Mouse (Mus musculus) erythroblast, embryonic 14.5 days (primary cell): ENCODE measurements around the gene Aamp.
"Not testable (repeated sequence)": the region's sequence is repeated elsewhere in the genome, so short reads cannot be mapped to it uniquely, and the experiment has no call there.

ENCODE experiments used
- GATA1 ChIP-seq: IDR thresholded peaks from 2 replicates; pipeline ENCODE4 v1.6.1; 2012; ENCODE audit warnings: low read length, inconsistent platforms, mixed read lengths
- TAL1 ChIP-seq: IDR thresholded peaks from 3 replicates; pipeline ENCODE4 v1.6.1; 2012; ENCODE audit warnings: low read length, inconsistent platforms, mixed read lengths

DNA sequence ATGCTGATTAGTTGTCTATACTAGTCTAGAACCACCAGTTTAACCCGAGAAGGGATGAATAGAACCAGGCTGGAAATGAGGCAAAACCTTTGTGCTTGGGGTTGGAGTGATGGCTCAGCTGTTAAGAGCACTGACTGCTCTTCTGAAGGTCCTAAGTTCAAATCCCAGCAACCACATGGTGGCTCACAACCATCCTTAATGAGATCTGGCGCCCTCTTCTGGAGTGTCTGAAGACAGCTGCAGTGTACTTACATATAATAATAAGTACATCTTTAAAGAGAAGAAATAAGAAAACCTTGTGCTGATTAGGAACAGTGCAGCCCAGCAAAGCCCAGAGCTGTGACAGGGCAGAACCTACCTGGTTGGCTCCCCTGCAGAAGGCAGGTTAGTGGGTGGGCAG, 42.4 kb upstream of the Aamp start:
- TF ChIP-seq TAL1, GATA1: not testable (repeated sequence)
